Mouse (Mus musculus): ENCODE measurements at regions not wholly inside any gene's neighbourhood (a gene's known extent, or its start where the extent isn't known, plus 50 kb on each side); places are given as distances from the start of the nearest gene placed in this dataset.

DNA sequence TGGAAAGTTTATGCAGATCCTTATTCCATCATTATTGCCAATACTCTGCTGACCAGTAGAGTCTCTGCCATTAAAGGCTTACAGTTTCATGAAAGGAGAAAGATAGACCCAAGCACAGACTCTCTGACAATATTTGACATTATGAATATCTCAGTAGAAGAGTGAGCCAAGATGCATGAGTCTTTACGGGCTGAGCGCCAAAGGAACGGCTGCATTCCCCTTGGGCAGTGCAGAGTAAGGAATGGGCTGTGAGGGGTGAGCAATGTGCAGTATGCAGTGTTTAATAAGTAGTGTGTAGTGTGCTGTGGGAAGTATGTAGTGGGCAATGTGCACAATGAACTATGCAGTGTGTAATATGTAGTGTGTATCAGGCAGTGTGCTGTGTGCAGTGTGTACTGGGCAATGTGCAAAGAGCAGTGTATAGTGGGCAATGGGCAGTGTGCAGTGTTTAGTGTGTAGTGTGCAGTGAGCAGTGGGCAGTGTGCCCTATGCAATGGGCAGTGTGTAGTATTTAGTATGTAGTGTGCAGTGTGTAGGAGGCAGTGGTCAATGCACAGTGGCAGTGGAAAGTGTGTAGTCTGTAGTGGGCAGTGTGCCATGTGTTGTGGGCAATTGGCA, 671.8 kb downstream of the 5730522E02Rik start:
- no peak for DNase-seq (ENCODE audit: low spot score)
- Histone ChIP-seq H3K4me3 (no peak overlapping the region), H3K9me3 (replicated peaks) (no peaks in the 10 kb centered on the region), H3K36me3 (no peaks in the 10 kb centered on the region), H3K27ac (replicated peaks) (no peak overlapping the region), H3K27me3 (ENCODE audit: low read depth, poor library complexity, severe bottlenecking) (no peaks in the 10 kb centered on the region), H3K4me1 (no peaks in the 10 kb centered on the region)
- 98% methylated on average over 3 of the region's 3 CpGs for WGBS

DNA sequence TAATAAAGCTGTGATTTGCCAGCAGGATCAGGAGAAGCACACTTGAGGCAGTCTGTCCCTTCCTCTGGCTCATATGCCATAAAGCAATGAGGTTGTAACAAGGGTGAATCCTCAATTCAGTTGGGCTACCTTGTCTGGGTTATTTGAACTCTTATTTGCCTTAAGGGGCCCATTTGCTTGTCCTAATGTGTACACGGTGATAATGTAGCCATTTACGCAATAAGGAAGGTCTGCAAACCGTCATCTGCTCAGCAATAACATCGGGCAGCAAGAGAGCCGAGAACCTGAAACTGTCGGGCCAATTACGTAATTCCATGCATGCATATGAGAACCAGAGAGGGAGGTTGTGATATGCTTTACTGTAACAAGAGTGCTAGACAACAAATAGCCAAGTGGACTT, 674.5 kb downstream of the 5730522E02Rik start:
- no peak overlapping the region for H3K27ac ChIP-seq (replicated peaks)
- H3K9me3 ChIP-seq (replicated peaks): no peaks in the 10 kb centered on the region
- peaks cover 12% of the 10 kb centered on the region for H3K4me1 ChIP-seq
- H3K36me3 ChIP-seq: no peaks in the 10 kb centered on the region
- 92% methylated on average over 7 of the region's 7 CpGs for WGBS
- no peak overlapping the region for H3K4me3 ChIP-seq
- no peak for DNase-seq (ENCODE audit: low spot score)
- no peaks in the 10 kb centered on the region for H3K27me3 ChIP-seq (ENCODE audit: low read depth, poor library complexity, severe bottlenecking)

DNA sequence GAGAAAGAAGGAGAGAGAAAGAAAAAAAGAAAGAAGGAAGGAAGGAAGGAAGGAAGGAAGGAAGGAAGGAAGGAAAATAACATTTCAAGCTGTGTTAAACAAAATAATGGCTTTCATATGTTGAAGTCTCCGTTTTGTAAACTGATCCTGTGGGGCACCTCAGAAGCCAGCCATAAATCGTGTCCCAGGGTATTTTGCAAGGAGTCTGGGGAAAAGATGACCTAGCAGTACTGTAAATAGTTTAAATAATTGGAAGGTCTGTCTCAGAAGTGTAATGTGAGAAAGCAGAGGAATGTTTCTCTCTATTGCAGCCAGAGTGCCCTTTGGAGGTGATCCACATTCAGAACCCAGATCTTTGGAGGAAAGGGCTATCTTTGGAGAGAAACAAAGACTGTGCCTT, 677.5 kb downstream of the 5730522E02Rik start:
- no peak for DNase-seq (ENCODE audit: low spot score)

DNA sequence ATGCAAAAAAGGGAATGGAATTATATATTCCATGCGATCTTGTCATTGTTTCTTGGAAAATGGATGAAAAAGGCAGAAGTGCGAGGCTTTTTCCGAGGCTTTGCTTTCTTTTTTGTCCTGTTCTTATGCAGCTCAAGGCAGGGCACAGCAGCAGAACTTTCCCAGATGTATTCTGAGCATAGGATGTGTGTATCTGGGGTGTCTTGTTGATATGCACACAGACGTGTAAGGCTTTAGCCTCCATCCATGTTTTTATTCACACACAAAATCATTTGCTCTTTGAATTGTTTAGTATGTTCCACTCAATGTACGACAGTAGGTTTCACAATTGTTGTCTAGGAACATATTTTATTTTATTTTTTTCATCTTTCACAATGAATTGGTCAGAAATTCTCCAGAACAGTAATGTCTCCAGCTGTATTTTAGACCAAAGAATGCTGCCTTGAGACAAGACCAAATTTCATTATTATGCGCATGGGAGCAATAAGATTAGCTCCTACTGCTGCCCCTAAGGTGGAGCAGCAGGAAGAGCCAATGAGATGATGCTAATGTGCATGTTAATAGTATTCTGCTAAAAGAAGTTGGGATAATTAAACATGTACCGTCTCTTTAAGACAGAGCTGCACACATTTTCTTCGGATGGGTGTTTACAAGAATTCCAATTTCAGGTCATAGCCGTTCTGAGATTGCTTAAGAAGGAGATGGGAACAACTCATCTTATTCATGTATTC, 678.7 kb downstream of the 5730522E02Rik start:
- no peaks in the 10 kb centered on the region for H3K27me3 ChIP-seq (ENCODE audit: low read depth, poor library complexity, severe bottlenecking)
- H3K36me3 ChIP-seq: no peaks in the 10 kb centered on the region
- 80% methylated on average over 9 of the region's 9 CpGs for WGBS
- H3K9me3 ChIP-seq (replicated peaks): no peaks in the 10 kb centered on the region
- H3K27ac ChIP-seq (replicated peaks): no peak overlapping the region
- DNase-seq (ENCODE audit: low spot score): no peak
- no peak overlapping the region for H3K4me3 ChIP-seq
- H3K4me1 ChIP-seq: peaks cover 12% of the 10 kb centered on the region

More for the DNA sequence above, 677.5 kb downstream of the 5730522E02Rik start:
- Histone ChIP-seq H3K27ac (replicated peaks) (no peak overlapping the region), H3K27me3 (ENCODE audit: low read depth, poor library complexity, severe bottlenecking) (no peaks in the 10 kb centered on the region), H3K36me3 (no peaks in the 10 kb centered on the region), H3K9me3 (replicated peaks) (no peaks in the 10 kb centered on the region), H3K4me1 (peaks cover 12% of the 10 kb centered on the region), H3K4me3 (no peak overlapping the region)
- 55% methylated on average over 2 of the region's 2 CpGs for WGBS

DNA sequence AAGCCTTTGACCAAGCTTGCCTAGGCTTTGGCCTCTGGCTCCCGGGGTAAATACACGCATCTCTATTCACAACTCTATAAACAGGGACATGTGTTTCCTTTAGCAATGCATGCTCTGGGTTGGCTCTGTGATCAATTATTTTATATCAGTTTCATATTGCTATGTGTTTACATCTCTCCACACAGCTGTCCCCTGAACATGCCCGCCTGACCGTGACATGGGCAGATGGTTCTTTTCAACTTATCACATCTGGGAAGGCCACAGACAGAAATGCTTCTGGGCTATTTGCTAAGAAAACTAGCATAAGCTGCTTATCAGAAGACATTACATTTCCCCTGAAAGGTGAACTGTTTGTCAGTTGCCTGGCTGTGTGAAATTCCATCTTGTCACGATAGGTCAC, 682.5 kb downstream of the 5730522E02Rik start:
- Histone ChIP-seq H3K27me3 (ENCODE audit: low read depth, poor library complexity, severe bottlenecking) (no peaks in the 10 kb centered on the region), H3K9me3 (replicated peaks) (no peaks in the 10 kb centered on the region), H3K4me3 (no peak overlapping the region), H3K27ac (replicated peaks) (0 out of 2 replicates have a peak overlapping the region, but pooled peaks have one; percentile 17), H3K36me3 (no peaks in the 10 kb centered on the region), H3K4me1 (peaks cover 12% of the 10 kb centered on the region)
- 87% methylated on average over 5 of the region's 5 CpGs for WGBS
- no peak for DNase-seq (ENCODE audit: low spot score)

DNA sequence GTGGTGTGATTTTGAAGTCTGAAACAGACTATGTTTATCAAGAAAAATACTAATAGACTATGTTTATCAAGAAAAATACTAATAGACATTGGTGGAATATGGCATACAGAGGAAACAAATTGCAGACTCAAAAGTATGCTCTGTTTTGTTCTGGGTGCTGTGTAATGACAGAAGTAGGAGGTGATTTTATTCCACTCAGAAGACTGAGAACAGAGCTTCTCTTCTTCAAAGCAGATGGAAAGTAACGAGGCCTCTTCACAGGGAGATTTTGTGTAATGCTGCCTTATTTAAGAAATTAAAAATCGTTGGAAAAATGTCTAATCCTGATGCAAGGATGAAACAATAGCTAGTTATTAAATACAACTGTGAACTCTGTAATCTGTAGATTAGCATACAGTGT, 691.7 kb downstream of the 5730522E02Rik start:
- H3K9me3 ChIP-seq (replicated peaks): no peaks in the 10 kb centered on the region
- H3K4me1 ChIP-seq: no peaks in the 10 kb centered on the region
- H3K27ac ChIP-seq (replicated peaks): no peak overlapping the region
- 79% methylated on average over 2 of the region's 2 CpGs for WGBS
- no peak overlapping the region for H3K4me3 ChIP-seq
- DNase-seq (ENCODE audit: low spot score): no peak
- no peaks in the 10 kb centered on the region for H3K27me3 ChIP-seq (ENCODE audit: low read depth, poor library complexity, severe bottlenecking)
- no peaks in the 10 kb centered on the region for H3K36me3 ChIP-seq

DNA sequence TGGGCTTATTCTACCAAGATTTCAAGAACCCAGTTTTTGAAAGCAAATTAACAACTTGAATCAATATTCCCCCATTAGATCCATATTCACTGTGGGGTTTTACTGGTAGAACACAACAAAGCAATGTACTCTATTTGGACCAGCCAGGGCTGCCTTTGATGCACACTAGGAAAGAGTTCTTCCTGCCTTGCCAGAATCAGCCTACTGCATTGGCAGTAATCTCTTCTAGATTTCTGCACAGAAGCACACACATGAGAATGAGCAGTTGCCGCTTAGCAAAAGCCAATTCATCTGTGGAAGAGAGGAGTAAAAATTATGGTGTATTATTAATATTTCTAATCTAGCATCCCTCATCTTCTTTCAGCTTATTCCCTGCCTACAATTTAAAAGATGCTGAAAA, 692.4 kb downstream of the 5730522E02Rik start:
- H3K4me3 ChIP-seq: no peak overlapping the region
- no peak for DNase-seq (ENCODE audit: low spot score)
- 94% methylated on average over 1 of the region's 1 CpGs for WGBS
- no peaks in the 10 kb centered on the region for H3K36me3 ChIP-seq
- no peaks in the 10 kb centered on the region for H3K27me3 ChIP-seq (ENCODE audit: low read depth, poor library complexity, severe bottlenecking)
- no peaks in the 10 kb centered on the region for H3K4me1 ChIP-seq
- no peak overlapping the region for H3K27ac ChIP-seq (replicated peaks)
- H3K9me3 ChIP-seq (replicated peaks): no peaks in the 10 kb centered on the region

DNA sequence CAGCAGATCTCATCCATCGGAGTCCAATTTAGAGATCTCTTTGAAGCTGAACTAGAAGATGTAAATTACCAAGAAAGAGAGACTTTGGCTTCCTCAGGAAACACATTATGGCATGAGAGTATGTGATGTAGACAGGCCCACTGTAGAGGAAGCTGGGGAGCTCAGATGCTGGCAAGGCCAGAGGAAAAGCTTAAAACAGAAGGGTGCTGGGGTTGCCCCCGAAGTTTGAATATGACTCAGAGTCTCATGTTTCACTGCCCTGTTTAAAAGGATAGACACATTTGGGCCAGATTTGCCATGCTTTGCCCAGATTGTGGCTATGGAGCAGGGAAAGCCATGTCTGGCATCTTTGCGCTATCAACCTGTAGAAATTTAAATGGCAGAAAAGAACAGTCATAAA, 705.1 kb downstream of the 5730522E02Rik start:
- Histone ChIP-seq H3K9me3 (replicated peaks) (no peaks in the 10 kb centered on the region), H3K4me3 (no peak overlapping the region), H3K4me1 (no peaks in the 10 kb centered on the region), H3K27me3 (ENCODE audit: low read depth, poor library complexity, severe bottlenecking) (no peaks in the 10 kb centered on the region), H3K27ac (replicated peaks) (no peak overlapping the region), H3K36me3 (no peaks in the 10 kb centered on the region)
- WGBS: 87% methylated on average over 3 of the region's 3 CpGs
- DNase-seq (ENCODE audit: low spot score): no peak

DNA sequence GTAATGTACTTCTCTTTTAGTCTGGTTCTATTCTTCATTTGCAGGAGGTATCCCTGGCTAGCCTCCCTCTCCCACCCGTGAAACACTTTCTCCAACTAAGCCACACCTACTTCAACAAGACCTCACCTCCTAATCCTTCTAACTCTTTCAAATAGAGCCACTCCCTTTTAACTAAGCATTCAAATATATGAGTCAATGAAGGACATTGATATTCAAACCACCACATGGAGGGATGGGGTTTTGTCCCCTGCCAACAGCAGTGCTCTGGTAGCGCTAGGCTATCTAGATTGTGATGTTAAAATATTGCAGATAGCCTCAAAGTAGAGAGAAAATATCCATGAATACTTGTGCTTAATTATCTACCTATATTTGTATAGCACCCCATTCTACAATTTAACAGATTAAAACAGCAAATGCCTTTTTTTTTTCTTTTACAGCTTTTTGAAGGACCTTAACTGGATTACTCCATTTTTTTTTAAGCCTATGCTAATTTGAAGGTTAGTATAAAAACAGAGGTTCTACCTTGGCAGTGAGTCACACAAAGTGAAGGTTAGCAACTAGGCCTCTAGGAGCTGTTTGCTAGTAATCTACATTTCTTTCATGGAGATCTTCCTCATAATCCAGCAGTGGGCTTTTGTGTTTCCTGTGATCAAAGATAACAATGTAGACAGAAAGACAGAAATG, 736.7 kb downstream of the 5730522E02Rik start:
- 44% methylated on average over 2 of the region's 2 CpGs for WGBS
- Histone ChIP-seq H3K27ac (replicated peaks) (no peak overlapping the region), H3K4me3 (no peak overlapping the region), H3K9me3 (replicated peaks) (no peaks in the 10 kb centered on the region), H3K4me1 (peaks cover 14% of the 10 kb centered on the region), H3K27me3 (ENCODE audit: low read depth, poor library complexity, severe bottlenecking) (no peaks in the 10 kb centered on the region), H3K36me3 (no peaks in the 10 kb centered on the region)
- DNase-seq (ENCODE audit: low spot score): no peak

DNA sequence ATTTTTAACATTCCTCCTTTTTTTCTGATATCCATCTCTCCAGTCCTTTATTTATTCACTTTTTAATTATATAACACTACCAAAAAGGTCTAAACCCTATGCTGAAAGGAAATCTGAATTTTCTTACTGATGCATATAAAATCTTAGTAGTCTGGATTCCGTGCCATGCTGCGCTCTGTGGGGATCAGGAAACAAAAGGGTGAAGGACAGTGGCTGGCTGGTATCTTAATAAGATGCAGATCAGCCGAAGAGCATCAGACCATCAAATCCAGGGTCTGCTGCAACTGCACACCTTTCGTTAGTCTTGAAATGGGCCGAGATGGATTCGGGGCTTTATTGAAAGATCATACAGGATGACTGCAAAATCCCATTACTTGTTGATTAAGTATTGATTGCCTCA, 740.7 kb downstream of the 5730522E02Rik start:
- Histone ChIP-seq H3K36me3 (no peaks in the 10 kb centered on the region), H3K27me3 (ENCODE audit: low read depth, poor library complexity, severe bottlenecking) (no peaks in the 10 kb centered on the region), H3K4me1 (peaks cover 14% of the 10 kb centered on the region), H3K4me3 (no peak overlapping the region), H3K27ac (replicated peaks) (no peak overlapping the region), H3K9me3 (replicated peaks) (no peaks in the 10 kb centered on the region)
- no peak for DNase-seq (ENCODE audit: low spot score)
- 53% methylated on average over 6 of the region's 6 CpGs for WGBS

DNA sequence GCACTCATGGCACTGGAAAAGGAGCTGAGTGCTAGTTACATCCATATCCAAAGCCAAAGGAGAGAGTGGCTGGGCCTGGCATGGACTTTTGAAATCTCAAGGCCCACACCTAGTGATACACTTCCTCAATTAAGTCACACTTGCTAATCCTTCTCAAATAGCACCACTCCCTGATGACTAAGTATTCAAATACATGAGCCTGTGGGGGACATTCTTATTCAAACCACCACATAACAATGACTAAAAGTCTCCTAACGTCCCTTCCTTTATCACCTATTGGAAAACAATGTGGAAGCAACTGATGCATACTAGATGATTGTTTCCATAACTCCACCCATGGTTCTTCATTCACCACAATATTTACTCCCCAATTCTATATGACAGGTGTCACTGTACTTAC, 773.4 kb downstream of the 5730522E02Rik start:
- 48% methylated on average over 1 of the region's 1 CpGs for WGBS
- DNase-seq (ENCODE audit: low spot score): no peak
- no peak overlapping the region for H3K27ac ChIP-seq (replicated peaks)
- H3K27me3 ChIP-seq (ENCODE audit: low read depth, poor library complexity, severe bottlenecking): no peaks in the 10 kb centered on the region
- peaks cover 4% of the 10 kb centered on the region; the same call in 1 of the 2 replicates for H3K9me3 ChIP-seq (replicated peaks)
- no peaks in the 10 kb centered on the region for H3K36me3 ChIP-seq
- no peak overlapping the region for H3K4me3 ChIP-seq
- H3K4me1 ChIP-seq: no peaks in the 10 kb centered on the region

DNA sequence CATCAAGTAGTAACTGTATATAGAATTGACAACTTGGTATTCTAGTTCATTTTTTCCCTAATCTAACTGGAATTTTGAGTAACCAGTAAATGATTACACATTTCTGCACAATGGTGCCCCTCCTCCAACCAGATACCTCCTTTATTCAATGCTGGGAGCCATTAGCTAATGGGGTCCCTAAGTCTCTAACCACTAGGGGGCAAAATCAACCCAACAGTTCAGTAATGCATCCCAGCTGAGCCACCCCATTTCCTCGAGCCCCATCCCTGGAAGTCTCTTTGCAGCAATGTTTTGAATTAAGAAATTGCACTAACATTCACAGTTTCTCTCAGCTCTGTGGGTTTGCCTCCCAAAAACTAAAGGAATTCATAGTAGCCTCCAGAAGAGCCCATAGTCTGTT, 774.9 kb downstream of the 5730522E02Rik start:
- Histone ChIP-seq H3K4me3 (no peak overlapping the region), H3K4me1 (no peaks in the 10 kb centered on the region), H3K27me3 (ENCODE audit: low read depth, poor library complexity, severe bottlenecking) (no peaks in the 10 kb centered on the region), H3K36me3 (no peaks in the 10 kb centered on the region), H3K27ac (replicated peaks) (no peak overlapping the region), H3K9me3 (replicated peaks) (peaks cover 4% of the 10 kb centered on the region; the same call in 1 of the 2 replicates)
- 39% methylated on average over 1 of the region's 1 CpGs for WGBS
- DNase-seq (ENCODE audit: low spot score): no peak

DNA sequence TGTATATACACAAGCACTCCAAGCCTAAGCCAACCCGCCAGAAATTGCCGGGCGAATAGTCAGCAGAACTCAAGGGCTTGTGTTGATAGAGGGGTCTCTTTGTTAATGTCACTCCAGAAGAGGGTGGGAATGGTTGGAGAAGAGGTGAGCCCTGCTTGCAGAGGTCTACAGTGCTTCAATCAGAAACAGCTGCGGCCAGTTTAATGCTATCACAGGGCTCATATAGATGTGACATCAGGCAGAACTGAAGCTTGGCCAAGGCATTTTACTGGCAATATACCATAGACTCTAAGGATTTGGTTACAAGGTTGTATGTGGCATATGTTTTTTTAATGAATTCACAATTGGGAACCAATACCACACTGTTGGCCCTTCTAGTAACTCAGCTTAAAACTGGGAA, 787.4 kb downstream of the 5730522E02Rik start:
- DNase-seq (ENCODE audit: low spot score): no peak
- Histone ChIP-seq H3K9me3 (replicated peaks) (no peaks in the 10 kb centered on the region), H3K27ac (replicated peaks) (no peak overlapping the region), H3K4me3 (no peak overlapping the region), H3K27me3 (ENCODE audit: low read depth, poor library complexity, severe bottlenecking) (no peaks in the 10 kb centered on the region), H3K4me1 (no peaks in the 10 kb centered on the region), H3K36me3 (no peaks in the 10 kb centered on the region)
- 86% methylated on average over 4 of the region's 4 CpGs for WGBS

Data from midbrain, embryonic 10.5 days (tissue).